Mouse (Mus musculus): ENCODE results near the gene Ncam1.

DNA sequence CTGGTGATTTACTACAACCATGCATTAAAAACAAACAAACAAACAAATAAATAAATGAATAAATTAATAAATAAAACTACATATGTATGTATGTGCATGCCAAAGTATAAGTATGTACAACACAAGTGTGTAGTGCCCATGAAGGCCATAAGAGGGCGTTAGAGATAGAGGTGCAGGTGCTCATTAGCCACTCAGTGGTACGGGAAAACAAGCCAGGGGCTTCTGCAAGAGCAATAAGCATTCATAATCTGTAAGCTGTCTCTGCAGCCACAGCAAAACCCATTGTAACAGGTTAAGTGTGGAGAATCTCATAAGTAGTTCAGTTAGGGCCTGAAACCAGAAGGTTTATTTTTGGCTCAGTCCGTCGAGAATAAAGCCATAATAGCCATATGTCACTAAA lies 41.1 kb downstream of the Ncam1 start:
- TF ChIP-seq CTCF (conservative IDR thresholded peaks at IDR 0.05 in 1 of 2, IDR thresholded peaks at IDR 0.05 in 1 of 2; ENCODE audit: low read depth in 2 of 2, low read length in 2 of 2) (0 out of 4 replicates have a peak, but pooled peaks of 1 of the 2 experiments have one; percentile 2), JUN (IDR thresholded peaks at IDR 0.05; ENCODE audit: insufficient read depth, low read depth, low read length) (no peak), JUND (conservative IDR thresholded peaks at IDR 0.05; ENCODE audit: low read depth, low read length) (no peak), ETS1 (conservative IDR thresholded peaks at IDR 0.05; ENCODE audit: low read depth, low read length) (no peak), MAX (IDR thresholded peaks at IDR 0.05; ENCODE audit: low read length) (no peak), EP300 (IDR thresholded peaks at IDR 0.05; ENCODE audit: low read length) (no peak), UBTF (IDR thresholded peaks at IDR 0.05; ENCODE audit: low read depth, low read length) (no peak), IRF4 (IDR thresholded peaks at IDR 0.05; ENCODE audit: low read depth, low read length) (no peak), POLR2A (IDR thresholded peaks at IDR 0.05; ENCODE audit: low read depth, low read length) (no peak), MXI1 (IDR thresholded peaks at IDR 0.05; ENCODE audit: low read depth, low read length) (no peak), MAZ (IDR thresholded peaks at IDR 0.05; ENCODE audit: low read depth, low read length) (no peak), KAT2A (IDR thresholded peaks at IDR 0.05; ENCODE audit: insufficient replicate concordance, low read length) (no peak), ELF1 (IDR thresholded peaks at IDR 0.05; ENCODE audit: low read depth, low read length) (no peak)
